Mouse (Mus musculus) cerebellum, adult 2 months (tissue): ENCODE measurements at regions not wholly inside any gene's neighbourhood (a gene's known extent, or its start where the extent isn't known, plus 50 kb on each side); places are given as distances from the start of the nearest gene placed in this dataset.

Source experiments
- CTCF ChIP-seq: fragments of 200-500 bp; IDR thresholded peaks from 2 replicates; pipeline ENCODE4 v1.5.1; 2011; ENCODE audit warnings: low read depth, mild to moderate bottlenecking, control low read depth, low read length, moderate library complexity, borderline replicate concordance; ENCODE audit not compliant: insufficient read depth
- POLR2A ChIP-seq: fragments of 200-500 bp; IDR thresholded peaks from 2 replicates; pipeline ENCODE4 v1.6.1; 2011; ENCODE audit warnings: low read length, control low read depth, borderline replicate concordance; ENCODE audit not compliant: insufficient read depth

- TF ChIP-seq CTCF: no peak
- no peak for TF ChIP-seq POLR2A
Observed at GRCm38 (mm10) chr6:68884130-68884529, 1348.5 kb upstream of the Tacstd2 start.
